Mouse (Mus musculus): Measurements from ENCODE around the gene Zfp760.
"Not testable (repeated sequence)": the region's sequence is repeated elsewhere in the genome, so short reads cannot be mapped to it uniquely, and the experiment has no call there.

The Zfp760 gene

DNA sequence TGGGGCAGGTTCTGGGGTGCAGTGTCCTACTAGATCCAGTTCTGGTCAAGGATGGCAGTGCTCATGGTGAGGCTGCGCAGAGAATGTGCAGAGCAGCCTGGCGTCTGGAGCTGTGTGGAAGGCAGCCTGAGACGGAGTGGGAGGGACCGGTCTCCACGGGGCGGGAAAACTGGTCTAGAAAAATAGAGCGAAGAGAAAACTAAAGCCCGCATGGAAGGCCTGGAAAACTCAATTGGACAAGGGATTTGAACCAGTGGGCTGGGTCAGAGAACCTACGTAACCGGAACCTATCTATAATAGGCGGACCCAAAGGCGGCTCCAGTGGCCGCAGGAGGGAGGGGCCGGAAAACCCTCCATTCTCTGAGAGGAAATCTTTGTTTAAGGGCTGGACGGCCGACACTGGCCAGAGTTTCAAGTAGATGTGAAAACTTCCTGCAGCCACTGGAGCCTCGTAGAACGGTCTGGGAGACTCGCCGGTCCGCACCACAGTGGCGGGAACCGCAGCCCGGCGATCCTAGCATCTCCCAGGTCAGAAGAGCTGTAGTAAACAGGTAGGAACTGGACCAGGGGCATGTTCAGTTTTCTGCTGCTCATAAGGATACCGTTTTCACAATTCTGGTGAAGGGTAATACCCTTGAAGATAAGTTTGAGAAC is at the start of gene Zfp760:
Gene Zfp760 (plus strand): TSS at position 399 of the 654 bp plus-strand sequence.
- DNase-seq (ENCODE audit: low read depth, low spot score), result peak; percentile 97

DNA sequence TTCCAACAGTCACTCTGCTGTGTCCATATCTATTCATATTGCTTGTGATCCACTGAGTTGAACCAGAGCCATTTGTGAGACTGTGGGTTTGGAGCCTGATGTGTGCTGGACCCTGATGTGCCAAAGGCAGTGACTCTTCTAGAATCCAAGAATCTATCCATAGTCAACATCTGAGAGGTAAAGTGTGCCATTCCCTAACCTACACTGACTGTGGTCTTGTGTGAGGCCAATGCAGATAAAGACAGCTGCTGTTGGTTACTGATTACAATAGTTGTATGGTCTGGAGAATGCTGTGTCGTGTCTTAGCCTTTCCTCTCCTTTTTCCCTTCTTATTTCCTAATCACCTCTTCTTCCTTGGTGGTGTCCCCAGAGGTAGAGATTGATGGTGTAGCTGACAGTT is 28.7 kb upstream of the Zfp760 start:
- not testable (repeated sequence) for DNase-seq (ENCODE audit: low read depth, low spot score)

DNA sequence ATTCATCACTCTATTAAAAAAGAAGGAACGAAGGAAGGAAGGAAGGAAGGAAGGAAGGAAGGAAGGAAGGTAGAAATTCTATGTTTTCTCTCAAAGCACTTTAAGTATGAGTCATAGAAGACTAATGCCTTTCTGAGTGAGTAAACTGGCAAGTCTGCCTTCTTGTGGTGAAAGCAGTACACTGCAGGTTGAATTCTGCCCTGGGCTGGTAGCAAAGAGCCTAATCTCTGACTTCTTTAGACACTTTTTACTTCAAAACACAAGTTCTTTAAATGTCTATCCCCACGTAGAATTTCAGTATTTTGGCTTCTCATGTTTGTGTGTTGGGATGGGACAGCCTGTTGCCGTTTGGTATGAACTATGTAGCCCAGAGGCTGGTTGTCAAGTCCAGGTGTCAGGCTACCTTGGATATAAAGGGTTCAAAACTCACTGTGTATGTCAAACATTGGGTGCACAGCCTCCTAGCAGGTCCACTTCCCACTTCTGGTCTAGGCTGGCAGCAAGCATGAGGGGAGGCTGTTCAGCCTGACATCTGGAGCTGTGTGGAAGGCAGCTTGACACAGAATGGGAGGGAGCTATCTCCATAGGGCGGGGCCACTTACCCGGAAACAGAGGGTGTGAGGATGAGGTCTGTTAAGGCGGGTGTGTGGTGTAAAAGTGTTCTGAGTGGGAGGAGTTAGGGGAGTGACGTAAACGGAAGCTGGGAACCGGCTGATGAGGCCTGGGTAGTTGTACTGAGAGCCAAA is 28.1 kb upstream of the Zfp760 start:
- peak; percentile 94 for DNase-seq (ENCODE audit: low read depth, low spot score)

DNA sequence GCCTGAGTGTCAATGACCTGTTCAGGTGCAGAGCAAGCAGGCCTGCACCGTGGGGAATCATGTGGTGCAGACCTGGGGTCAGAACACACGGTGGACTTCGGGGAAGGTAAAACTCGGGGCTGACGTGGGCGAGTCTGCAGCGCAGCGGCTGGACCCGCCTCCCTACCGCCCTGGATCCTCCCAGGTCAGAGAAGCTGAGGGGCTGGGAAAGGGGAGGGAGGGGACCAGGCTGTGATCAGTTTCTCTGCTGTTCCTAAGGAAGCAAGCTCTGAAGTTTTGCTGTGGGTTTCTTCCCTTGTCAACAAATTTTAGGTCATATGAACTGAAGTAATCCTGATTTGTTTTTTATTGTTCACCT is 27.5 kb upstream of the Zfp760 start:
- DNase-seq (ENCODE audit: low read depth, low spot score), result not testable (repeated sequence)

DNA sequence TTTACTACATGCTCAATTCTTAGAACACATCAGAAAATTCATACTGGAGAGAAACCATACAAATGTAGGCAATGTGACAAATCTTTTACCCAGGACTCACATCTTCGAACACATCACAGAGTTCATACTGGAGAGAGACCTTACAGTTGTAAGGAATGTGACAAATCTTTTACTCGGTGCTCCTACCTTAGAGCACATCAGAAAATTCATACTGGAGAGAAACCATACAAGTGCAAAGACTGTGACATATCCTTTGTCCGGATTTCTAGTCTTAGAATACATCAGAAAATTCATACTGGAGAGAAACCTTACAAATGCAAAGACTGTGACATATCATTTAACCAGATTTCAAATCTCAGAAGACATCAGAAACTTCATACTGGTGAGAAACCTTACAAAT is 16.0 kb upstream of the Zfp760 start, which contains the start of gene Gm10226:
Gene Gm10226 (plus strand): TSS at position 301 of the 400 bp plus-strand sequence.
- DNase-seq (ENCODE audit: low read depth, low spot score), result no peak

DNA sequence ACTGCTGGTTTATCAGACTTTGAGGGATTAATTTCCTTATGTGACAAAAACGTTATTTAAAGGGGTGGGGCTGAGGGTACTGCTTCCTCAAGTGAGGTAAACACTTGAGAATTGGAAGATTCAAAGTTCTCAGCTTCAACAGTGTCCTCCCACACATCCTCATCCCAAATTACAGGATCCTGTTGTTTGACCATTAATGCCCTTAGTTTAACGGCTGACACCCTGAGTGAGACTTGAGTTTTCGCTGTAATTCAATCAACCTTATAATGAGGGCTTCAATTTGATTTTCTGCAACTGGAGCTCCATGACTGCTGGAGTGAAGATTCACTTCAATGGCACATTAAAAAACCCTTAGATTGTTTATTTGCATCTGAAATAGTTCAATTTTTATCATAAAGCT is 14.2 kb upstream of the Zfp760 start:
- DNase-seq (ENCODE audit: low read depth, low spot score), result no peak

DNA sequence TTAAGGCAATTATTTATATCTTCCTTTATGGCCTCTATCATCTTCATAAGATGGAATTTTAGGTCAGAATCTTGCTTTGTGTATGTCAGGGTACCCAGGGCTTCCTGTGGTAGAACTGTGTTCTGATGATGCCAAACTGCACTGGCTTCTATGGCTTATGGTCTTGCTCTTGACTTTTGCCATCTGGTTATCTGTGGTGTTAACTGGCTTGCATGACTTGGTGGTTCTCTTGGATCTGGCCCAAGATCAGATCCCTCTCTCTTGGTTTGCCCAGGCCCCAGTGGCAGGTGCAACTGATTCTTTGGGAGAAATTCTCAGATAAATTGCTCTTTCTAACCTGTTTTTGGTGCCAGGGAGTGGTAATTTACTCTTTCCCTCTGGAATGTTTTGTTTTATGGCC is 11.5 kb upstream of the Zfp760 start:
- no peak for DNase-seq (ENCODE audit: low read depth, low spot score)

DNA sequence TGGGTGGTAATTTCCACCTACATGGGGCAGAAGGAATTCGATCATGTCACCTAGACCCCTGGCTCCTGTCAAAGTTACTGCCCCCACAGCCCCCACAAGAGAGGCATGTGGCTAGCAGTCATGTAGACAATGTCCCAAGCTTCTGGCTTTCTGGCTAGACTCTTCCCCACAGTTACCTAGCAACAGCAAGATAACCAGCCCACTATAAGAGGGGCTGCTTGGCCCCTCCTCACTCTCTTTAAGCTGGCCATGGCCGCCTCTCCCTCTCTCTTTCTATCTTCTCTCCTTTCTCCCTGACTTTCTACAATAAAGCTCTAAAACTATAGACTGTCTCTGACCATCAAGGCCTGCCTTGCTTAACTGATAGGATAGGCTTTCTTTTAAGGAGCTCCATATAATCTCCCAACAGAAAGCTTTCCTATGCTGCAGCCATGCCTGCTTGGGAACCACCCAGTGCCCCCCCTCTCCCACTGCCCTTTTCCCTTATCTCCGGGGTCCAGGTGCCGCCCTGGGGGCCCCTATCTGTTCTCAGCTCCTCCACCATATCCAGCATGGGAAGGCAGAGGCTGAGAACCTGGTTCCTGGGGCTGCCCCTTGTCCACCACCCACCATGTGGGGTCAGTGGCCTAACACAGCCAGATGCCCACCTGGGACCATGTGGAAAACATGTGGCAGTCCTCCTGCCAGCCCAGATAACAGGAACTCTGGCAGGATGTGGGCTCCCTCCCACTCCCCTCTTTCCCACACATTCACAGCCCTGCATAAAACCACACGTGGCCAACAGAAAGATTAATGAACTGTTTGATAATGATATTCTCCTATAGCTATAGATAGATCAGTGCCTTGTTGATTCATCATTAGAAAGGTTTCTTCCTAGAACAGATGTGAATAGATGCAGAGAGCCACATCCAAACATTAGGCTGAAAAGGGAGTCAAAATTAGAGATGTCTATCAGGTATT is 5.0 kb upstream of the Zfp760 start:
- DNase-seq (ENCODE audit: low read depth, low spot score), result no peak

DNA sequence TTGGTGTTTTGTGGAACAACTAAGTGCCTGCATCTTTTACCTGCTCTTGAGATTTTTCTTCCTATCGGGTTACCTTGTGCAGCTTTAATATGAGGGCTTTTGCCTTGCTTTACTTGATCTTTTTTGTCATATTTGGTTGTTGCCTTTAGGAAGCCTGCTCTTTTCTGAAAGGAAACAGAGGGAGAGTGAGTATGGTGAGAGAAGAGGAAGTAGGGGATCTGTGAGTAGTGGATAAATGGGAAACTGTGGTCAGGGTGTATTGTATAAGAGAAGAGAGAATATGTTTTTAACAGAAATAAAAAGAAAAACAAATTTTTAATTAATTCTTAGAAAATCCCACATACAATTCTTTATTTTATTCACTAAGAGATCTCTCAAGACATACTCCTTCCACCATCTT is 4.1 kb upstream of the Zfp760 start:
- DNase-seq (ENCODE audit: low read depth, low spot score), result no peak

DNA sequence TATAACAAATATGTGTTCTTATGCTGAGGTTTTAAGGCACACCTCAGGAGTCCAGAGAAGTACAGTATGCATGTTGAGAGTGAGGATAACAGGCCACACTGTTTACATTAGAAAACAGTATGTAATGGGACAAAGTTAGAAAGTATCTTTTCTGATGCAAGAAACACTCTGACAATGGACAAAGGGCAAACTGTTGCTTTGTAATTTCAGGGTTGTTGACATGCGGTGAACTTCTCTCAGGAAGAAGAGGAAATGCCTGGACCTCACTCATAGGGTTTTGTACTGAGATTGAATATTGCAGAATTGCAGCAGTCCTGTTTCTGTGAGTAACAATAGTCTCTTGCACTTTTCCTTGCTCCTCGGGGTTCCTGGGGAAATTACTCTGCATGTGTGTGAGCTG is 860 bp downstream of the Zfp760 start:
- no peak for DNase-seq (ENCODE audit: low read depth, low spot score)

DNA sequence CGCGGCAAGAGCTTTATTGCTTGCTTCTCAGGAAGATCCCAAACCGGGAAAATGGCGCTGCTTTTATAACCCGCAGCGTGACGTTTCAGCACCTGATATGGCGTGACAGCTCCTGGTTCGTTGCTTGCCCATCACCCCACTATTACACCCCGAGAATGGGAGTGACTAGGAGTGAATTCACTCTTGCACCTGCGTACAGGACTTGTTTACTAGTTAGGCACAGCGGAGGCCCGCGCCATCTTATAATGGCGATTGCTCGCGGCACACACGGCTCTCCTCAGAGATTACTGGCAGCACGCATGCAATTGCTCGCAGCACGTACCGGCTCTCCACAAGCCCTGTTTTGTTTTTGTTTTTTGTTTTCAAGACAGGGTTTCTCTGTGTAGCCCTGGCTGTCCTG is 23.0 kb downstream of the Zfp760 start, which contains the start of gene Zfp229:
Gene Zfp229 (plus strand): TSS at position 301 of the 400 bp plus-strand sequence.
- not testable (repeated sequence) for DNase-seq (ENCODE audit: low read depth, low spot score)

DNA sequence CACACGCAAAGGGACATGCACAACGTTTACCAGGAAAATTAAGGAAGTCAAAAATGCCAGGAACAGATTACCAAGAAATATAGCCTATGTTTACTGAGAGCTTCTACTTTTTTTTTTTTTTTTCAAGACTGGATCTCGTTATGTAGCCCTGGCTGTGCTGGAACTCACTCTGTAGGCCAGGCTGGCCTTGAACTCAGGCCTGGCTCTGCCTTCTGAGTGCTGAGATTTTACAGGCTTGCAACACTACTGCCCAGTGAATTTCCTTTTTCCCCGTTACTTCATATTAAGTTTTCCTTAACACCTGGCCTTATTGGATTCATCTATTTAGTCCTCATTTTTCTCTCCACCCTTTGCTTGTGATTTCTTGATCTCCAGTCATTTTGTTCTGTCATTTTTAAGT is 25.5 kb downstream of the Zfp760 start:
- no peak for DNase-seq (ENCODE audit: low read depth, low spot score)

DNA sequence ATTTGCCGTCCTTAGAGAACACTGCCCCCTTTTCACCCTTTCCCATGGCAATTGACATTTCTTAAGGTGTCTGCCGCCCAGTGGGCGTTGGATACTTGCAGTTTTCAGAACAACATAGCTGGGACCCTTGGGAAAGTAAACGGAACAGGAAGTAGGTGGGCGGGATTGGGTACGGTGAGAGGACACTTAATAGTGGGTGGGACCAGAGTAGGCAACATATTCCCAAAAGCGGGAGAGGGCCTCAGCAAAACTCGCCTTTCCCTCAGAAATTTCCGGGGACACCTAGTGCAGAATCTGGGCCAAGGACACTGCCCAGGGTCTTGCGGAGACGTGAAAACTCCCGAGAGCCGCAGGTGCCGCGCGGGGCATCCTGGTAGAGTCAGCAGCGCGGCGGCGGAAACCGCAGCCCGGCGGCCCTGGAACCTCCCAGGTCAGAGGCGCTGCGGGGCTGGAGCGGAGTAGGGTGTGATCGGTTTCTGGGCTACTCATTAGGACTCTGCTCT is 26.0 kb downstream of the Zfp760 start:
- peak; percentile 92 for DNase-seq (ENCODE audit: low read depth, low spot score)

DNA sequence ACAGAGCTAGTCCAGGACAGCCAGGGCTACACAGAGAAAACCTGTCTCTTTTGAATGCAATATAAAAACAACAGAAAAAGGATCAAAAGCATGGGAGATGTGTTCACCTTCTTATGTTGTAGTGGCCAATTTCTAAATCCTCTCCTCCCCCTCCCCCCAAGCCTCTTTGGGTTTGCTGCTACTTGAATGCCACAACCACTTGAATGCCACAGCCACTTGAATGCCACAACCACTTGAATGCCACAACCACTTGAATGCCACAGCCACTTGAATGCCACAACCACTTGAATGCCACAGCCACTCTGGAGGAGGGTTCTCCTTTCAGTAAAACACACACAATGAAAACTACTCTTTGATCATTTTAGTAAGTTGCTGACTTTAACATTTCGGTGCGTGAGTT is 45.2 kb downstream of the Zfp760 start:
- no peak for DNase-seq (ENCODE audit: low read depth, low spot score)

DNA sequence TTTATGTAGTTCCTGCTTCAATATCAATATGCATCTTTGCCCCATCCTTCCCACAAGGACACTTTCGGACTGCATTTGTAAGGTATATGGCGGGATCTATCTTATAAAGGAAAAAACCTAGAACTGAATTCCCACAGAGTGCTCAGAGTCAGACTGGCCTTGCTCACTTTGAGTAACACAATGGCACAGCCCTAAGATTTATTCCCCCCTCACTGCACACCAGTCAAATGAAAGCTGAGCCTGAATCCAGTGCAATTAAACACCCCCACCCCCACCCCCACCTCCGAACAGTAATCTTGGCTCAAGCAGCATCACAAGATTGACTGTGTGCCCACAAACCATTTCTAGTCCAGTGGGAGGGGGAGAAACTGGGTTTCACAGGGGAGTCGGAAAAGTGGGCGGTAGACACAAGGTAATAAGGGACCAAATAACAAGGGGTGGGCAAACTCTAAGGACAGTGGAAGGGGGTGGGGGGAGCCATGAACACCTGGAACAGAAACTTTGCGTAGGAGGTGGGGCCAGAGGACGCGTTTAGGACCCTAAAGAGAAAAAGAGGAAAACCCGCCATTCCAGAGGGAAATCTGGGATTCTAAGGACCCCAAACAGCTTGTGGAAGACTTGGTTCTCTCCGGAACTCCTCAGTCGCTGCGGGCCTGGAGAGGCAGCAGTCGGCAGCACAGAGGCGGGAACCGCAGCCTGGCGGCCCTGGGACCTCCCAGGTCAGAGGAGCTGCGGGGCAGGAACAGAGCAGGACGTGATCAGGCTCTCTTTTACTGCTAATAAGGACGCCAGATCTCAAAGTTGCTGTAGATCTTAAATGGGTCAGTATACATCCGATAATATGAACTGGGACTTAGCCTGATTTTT is 46.0 kb downstream of the Zfp760 start:
- peak; percentile 67 for DNase-seq (ENCODE audit: low read depth, low spot score)

DNA sequence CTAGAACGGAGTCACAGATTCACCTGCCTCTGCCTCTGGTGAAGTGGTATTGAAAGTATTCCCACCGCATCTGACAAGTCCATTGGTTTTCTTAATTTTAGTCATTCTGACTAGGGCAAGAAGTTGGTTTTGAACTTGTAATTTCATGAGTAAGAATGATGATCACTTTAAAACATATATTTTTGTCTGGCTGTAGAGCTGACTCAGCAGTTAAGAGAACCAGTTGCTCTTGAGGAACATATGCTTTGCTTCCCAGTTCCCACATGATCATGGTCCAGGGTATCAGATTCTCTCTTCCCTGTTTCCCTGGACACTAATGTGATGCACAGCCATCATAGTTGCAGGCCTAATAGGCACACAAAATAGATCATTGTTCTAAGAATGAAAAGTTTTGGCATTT is 62.8 kb downstream of the Zfp760 start:
- DNase-seq (ENCODE audit: low read depth, low spot score), result no peak

Measured in ZHBTc4 (cell line).